Mouse (Mus musculus): ENCODE results near the gene Map7d1. TPM values are rescaled to one million over a fixed set of nuclear protein-coding genes. Genes with fewer than 3 reads are reported as not detected.

Gene Map7d1
- polyA plus RNA-seq, 1 experiment from 2014 or later, result 61.1 TPM

DNA sequence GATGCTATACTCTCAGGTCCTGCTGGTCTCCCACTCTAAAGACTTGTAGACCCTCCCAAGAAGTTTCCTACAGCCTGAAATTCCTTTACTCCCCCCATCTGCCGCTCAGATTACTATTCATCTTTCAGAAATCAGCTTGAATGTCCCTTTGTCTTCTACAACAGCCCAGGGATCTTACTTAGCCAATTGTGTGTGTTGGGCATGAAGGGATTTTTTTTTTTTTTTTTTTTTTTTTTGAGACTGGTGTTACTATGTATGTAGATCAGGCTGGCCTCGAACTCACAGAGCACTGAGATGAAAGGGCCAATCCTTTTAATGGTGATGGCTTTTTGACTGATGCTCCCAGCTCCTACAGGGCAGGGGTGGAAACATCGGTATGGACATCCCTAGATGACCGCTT, 39.8 kb upstream of the Map7d1 start:
- H3K27me3 ChIP-seq (ENCODE audit: insufficient read depth, low read length), result peaks cover 34% of the 10 kb centered on the region
- DNase-seq (no peak), ATAC-seq (ENCODE audit: insufficient read depth) (no peak)
- 37% methylated on average over 4 of the region's 4 CpGs for WGBS
- H3K4me2 ChIP-seq, result peak overlapping the region; percentile 62; the same call in 1 of the 2 replicates
- H3K27ac ChIP-seq (ENCODE audit: low read depth), result no peak overlapping the region
- peaks cover 9% of the 10 kb centered on the region for H3K4me1 ChIP-seq (ENCODE audit: insufficient read depth)
- H3K9ac ChIP-seq, result no peak overlapping the region
- TF ChIP-seq CTCF (IDR thresholded peaks at IDR 0.05; ENCODE audit: low read depth), result no peak
- H3K4me3 ChIP-seq (ENCODE audit: low read depth, low read length), result no peak overlapping the region
- H3K36me3 ChIP-seq (ENCODE audit: insufficient read depth), result no peaks in the 10 kb centered on the region
- H3K9me3 ChIP-seq (ENCODE audit: low read depth, low read length), result no peaks in the 10 kb centered on the region

DNA sequence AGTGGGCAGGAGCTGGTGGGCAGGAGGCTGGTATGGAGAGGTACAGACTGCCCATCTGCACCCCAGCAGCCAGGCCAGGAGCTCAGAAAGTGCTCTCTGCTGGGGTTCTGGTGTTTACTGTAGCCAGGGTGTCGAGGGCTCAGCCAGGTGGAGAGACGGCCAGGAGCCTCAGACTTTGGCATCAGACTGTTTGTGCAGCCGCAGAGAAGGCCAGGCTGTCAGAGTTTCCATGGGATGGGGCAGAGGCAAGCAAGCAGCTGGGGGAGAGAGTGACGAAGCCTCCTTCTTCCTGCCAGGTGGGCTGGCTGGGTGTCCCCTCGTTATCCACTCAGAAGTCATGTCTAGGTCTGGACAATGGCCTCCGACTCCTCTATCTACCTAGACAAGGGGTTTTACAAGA, 39.0 kb upstream of the Map7d1 start:
- 54% methylated on average over 6 of the region's 6 CpGs for WGBS

GRCm38 (mm10) chr4:126291196-126291595, 35.1 kb upstream of the Map7d1 start:
- Histone ChIP-seq H3K27me3 (ENCODE audit: insufficient read depth, low read length) (peaks cover 26% of the 10 kb centered on the region), H3K4me1 (ENCODE audit: insufficient read depth) (peaks cover 4% of the 10 kb centered on the region), H3K27ac (ENCODE audit: low read depth) (no peak overlapping the region), H3K4me2 (no peak overlapping the region), H3K9ac (no peak overlapping the region; the same call in 1 of the 2 replicates), H3K4me3 (ENCODE audit: low read depth, low read length) (no peak overlapping the region), H3K36me3 (ENCODE audit: insufficient read depth) (no peaks in the 10 kb centered on the region), H3K9me3 (ENCODE audit: low read depth, low read length) (no peaks in the 10 kb centered on the region)
- TF ChIP-seq CTCF (IDR thresholded peaks at IDR 0.05; ENCODE audit: low read depth), result no peak
- ATAC-seq (ENCODE audit: insufficient read depth) (no peak), DNase-seq (no peak)
- 17% methylated on average over 13 of the region's 13 CpGs for WGBS

More for the DNA sequence above, 39.0 kb upstream of the Map7d1 start:
- DNase-seq (no peak), ATAC-seq (ENCODE audit: insufficient read depth) (no peak)
- no peak overlapping the region for H3K4me3 ChIP-seq (ENCODE audit: low read depth, low read length)
- H3K4me2 ChIP-seq, result no peak overlapping the region
- H3K9ac ChIP-seq, result no peak overlapping the region
- no peak for TF ChIP-seq CTCF (IDR thresholded peaks at IDR 0.05; ENCODE audit: low read depth)
- peaks cover 6% of the 10 kb centered on the region for H3K4me1 ChIP-seq (ENCODE audit: insufficient read depth)
- H3K36me3 ChIP-seq (ENCODE audit: insufficient read depth), result no peaks in the 10 kb centered on the region
- no peak overlapping the region for H3K27ac ChIP-seq (ENCODE audit: low read depth)
- peaks cover 26% of the 10 kb centered on the region for H3K27me3 ChIP-seq (ENCODE audit: insufficient read depth, low read length)
- no peaks in the 10 kb centered on the region for H3K9me3 ChIP-seq (ENCODE audit: low read depth, low read length)

- Histone ChIP-seq H3K4me1 (ENCODE audit: insufficient read depth) (peaks cover 4% of the 10 kb centered on the region), H3K4me3 (ENCODE audit: low read depth, low read length) (no peak overlapping the region), H3K27me3 (ENCODE audit: insufficient read depth, low read length) (peaks cover 31% of the 10 kb centered on the region), H3K9me3 (ENCODE audit: low read depth, low read length) (no peaks in the 10 kb centered on the region), H3K27ac (ENCODE audit: low read depth) (no peak overlapping the region), H3K4me2 (no peak overlapping the region), H3K36me3 (ENCODE audit: insufficient read depth) (no peaks in the 10 kb centered on the region), H3K9ac (no peak overlapping the region)
- no peak for ATAC-seq (ENCODE audit: insufficient read depth)
- 81% methylated on average over 8 of the region's 8 CpGs for WGBS
- no peak for TF ChIP-seq CTCF (IDR thresholded peaks at IDR 0.05; ENCODE audit: low read depth)
- no peak for DNase-seq
Measured at GRCm38 (mm10) chr4:126290314-126290713, 34.2 kb upstream of the Map7d1 start.

GRCm38 (mm10) chr4:126288085-126288666, 32.0 kb upstream of the Map7d1 start:
- H3K4me2 ChIP-seq, result peak overlapping the region; percentile 73
- peaks cover 4% of the 10 kb centered on the region for H3K4me1 ChIP-seq (ENCODE audit: insufficient read depth)
- H3K4me3 ChIP-seq (ENCODE audit: low read depth, low read length), result no peak overlapping the region
- H3K27me3 ChIP-seq (ENCODE audit: insufficient read depth, low read length), result peaks cover 38% of the 10 kb centered on the region
- no peaks in the 10 kb centered on the region for H3K36me3 ChIP-seq (ENCODE audit: insufficient read depth)
- DNase-seq (peak; percentile 50), ATAC-seq (ENCODE audit: insufficient read depth) (peak; percentile 7; the same call in 1 of the 2 replicates)
- no peaks in the 10 kb centered on the region for H3K9me3 ChIP-seq (ENCODE audit: low read depth, low read length)
- H3K9ac ChIP-seq, result no peak overlapping the region
- H3K27ac ChIP-seq (ENCODE audit: low read depth), result no peak overlapping the region
- TF ChIP-seq CTCF (IDR thresholded peaks at IDR 0.05; ENCODE audit: low read depth), result no peak
- WGBS, result 37% methylated on average over 17 of the region's 17 CpGs

DNA sequence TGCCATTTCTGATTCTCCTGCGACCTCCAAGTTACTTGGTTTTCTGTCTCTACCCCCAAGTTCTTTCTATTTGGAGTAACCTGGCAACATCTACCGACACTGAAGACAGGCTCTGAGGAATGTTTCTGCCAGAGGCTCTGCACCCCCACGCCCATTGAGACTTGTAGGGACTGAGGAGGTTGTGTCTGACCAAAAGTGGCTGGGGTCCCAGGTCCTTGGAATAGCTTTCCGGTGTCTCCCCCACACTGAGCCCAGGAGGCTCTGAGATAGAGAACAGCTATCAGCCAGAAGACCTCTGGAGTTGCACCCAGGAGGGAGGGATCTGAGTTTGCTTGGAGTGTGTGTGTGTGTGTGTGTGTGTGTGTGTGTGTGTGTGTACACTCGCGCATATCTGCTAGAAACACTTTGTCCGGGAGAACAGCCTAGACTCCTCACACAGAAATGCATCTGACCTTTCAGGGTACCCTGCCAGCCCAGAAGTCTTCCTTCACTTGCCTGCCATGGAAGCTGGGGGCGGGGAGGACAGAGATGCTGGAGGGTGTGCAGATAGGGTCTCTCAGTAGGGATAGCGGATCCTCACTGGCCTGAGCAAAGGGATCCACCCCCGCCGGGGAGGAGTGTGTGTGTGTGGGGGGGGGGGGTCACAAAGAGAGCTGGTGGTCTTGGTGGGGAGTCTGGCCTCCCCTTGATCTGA, 31.3 kb upstream of the Map7d1 start:
- Histone ChIP-seq H3K9me3 (ENCODE audit: low read depth, low read length) (no peaks in the 10 kb centered on the region), H3K4me2 (peak overlapping the region; percentile 73), H3K9ac (no peak overlapping the region), H3K4me1 (ENCODE audit: insufficient read depth) (peaks cover 4% of the 10 kb centered on the region), H3K4me3 (ENCODE audit: low read depth, low read length) (peak overlapping the region; percentile 44), H3K36me3 (ENCODE audit: insufficient read depth) (no peaks in the 10 kb centered on the region), H3K27me3 (ENCODE audit: insufficient read depth, low read length) (peaks cover 38% of the 10 kb centered on the region), H3K27ac (ENCODE audit: low read depth) (no peak overlapping the region)
- DNase-seq (peak; percentile 54), ATAC-seq (ENCODE audit: insufficient read depth) (peak; percentile 60; the same call in 1 of the 2 replicates)
- 24% methylated on average over 11 of the region's 11 CpGs for WGBS
- no peak for TF ChIP-seq CTCF (IDR thresholded peaks at IDR 0.05; ENCODE audit: low read depth)

DNA sequence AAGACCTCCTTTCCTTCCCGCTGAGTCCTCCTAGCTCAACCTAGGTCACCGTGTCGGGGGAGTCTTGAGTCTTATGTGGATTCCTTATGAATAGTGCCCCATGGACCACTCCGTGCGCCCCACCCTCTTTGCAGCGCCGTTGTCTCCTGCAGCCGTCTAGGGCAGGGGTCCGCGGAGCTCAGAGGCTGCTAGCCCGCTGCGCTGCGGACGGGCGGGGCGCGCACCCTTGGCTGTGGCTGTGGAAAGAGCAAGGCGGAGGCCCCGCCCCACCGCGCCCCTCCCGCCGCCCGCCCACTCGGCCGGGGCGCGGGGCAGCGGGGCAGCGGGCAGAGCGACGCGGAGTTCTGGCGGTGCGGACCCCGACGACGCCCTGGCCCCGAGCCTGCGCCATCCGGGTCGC, 30.3 kb upstream of the Map7d1 start, which contains the start of gene Col8a2:
Gene Col8a2 (plus strand): TSS at position 302 of the 400 bp plus-strand sequence.
- ATAC-seq (ENCODE audit: insufficient read depth), result peak; percentile 62
- Histone ChIP-seq H3K9ac (peak within 1 kb of the TSS; percentile 51), H3K4me3 (ENCODE audit: low read depth, low read length) (peak within 1 kb of the TSS; percentile 44), H3K36me3 (ENCODE audit: insufficient read depth) (no peaks in the 10 kb centered on the region), H3K4me1 (ENCODE audit: insufficient read depth) (peaks cover 4% of the 10 kb centered on the region), H3K27me3 (ENCODE audit: insufficient read depth, low read length) (peaks cover 38% of the 10 kb centered on the region), H3K27ac (ENCODE audit: low read depth) (no peak within 1 kb of the TSS), H3K9me3 (ENCODE audit: low read depth, low read length) (no peaks in the 10 kb centered on the region), H3K4me2 (peak within 1 kb of the TSS; percentile 73)
- TF ChIP-seq CTCF (IDR thresholded peaks at IDR 0.05; ENCODE audit: low read depth), result no peak
- DNase-seq, result peak; percentile 59
- 2% methylated on average over 36 of the region's 42 CpGs for WGBS

Data from lung, embryonic 14.5 days (tissue).